Mouse (Mus musculus) cerebellum, postnatal 25 days (tissue): Measurements from ENCODE around the gene Pycr2.
"Not testable (repeated sequence)": the region's sequence is repeated elsewhere in the genome, so short reads cannot be mapped to it uniquely, and the experiment has no call there.

Source experiments
- DNase-seq, 2 experiments: peaks; one replicate each; pipeline ENCODE4 v3.0.0; 2021; ENCODE audit warnings: mixed read lengths in 2 of 2

Pycr2 gene

DNA sequence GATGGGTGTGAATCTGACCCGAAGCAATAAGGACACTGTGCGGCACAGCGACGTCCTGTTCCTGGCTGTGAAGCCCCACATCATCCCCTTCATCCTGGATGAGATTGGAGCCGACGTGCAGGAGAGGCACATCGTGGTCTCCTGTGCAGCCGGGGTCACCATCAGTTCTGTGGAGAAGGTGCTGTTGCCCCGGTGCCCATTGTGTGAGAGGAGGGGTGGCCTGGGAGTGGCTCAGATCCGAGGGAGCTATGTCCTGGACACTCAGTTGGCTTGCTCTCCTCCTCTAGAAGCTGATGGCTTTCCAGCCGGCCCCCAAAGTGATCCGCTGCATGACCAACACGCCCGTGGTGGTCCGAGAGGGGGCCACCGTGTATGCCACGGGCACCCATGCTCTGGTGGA is 1.8 kb downstream of the Pycr2 start:
- DNase-seq: no peak

GRCm38 (mm10) chr1:180906461-180907147 is 2.5 kb downstream of the Pycr2 start:
- DNase-seq: peak in 1 of 2 experiments; percentile 14

GRCm38 (mm10) chr1:180911138-180911537 is 7.0 kb downstream of the Pycr2 start:
- DNase-seq: no peak

DNA sequence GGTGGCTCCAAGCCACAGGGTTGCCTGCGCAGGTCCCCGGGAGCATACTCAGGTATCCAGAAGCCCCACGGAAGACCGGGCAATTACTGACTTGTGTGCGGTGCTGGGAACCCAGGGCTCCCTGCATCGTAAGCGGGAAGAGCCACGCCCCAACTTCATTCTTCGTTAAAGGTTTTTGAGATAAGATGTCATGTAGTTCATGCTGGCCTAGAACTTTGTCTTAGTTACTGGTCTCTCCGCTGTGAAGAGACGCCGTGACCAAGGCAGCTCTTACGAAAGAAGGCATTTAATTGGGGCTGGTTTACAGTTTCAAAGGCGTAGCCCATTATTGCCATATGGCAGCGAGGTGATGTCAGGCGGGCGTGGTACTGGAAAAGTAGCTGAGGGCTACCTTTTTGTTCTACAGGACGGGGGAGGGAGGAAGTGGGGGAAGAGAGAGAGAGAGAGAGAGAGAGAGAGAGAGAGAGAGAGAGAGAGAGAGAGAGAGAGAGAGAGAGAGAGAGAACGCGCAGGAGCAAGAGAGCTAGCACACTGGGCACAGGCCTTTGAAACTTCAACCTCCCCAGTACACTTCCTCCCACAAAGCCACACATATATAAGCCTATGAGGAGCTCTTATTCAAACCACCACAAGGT is 7.7 kb downstream of the Pycr2 start:
- no peak for DNase-seq

DNA sequence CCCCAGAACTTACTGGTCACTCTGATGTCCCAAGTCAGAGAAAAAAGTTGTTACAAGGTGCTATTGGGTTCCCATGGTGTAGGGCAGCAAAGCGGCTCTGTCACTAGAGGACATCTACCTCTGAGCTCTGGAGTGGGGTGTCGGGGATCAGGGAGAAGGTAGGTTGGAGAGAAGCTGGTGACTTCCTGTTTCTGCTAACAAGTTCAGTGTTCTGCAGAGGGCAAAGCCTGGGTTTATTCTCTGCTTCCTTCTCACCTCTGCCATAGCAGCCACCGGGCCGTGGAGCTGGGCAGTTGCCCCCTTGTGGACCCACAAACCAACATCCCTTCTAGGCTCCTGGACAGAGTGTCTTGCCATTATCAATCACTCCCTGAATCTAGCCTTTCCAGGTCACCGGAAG is 8.7 kb downstream of the Pycr2 start:
- DNase-seq: no peak

- no peak for DNase-seq
These were observed 9.7 kb downstream of the Pycr2 start for GRCm38 (mm10) chr1:180913797-180914196.

GRCm38 (mm10) chr1:180916425-180916824 is 12.3 kb downstream of the Pycr2 start:
- no peak for DNase-seq

DNA sequence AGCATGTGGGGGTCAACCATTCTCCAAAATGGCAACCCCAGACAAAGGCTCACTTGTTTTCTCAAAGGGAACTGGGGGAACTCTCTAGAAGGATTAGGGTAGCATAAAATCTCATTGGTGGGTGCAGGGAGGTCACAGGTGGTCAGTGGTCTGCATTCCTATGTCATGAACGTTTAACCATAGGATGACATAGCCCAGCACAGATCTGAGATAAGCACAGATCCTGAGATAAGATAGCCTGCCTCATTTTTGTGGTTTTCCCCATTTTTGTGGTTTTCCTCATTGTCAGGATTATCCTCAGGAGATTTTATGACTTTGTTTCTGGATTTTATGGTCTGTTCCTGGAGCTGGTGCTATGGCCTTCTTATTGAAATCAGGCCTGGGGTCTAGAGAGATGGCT is 13.0 kb downstream of the Pycr2 start:
- DNase-seq: no peak

GRCm38 (mm10) chr1:180919686-180920085 is 15.6 kb downstream of the Pycr2 start:
- peak in 1 of 2 experiments; percentile 28 for DNase-seq

DNA sequence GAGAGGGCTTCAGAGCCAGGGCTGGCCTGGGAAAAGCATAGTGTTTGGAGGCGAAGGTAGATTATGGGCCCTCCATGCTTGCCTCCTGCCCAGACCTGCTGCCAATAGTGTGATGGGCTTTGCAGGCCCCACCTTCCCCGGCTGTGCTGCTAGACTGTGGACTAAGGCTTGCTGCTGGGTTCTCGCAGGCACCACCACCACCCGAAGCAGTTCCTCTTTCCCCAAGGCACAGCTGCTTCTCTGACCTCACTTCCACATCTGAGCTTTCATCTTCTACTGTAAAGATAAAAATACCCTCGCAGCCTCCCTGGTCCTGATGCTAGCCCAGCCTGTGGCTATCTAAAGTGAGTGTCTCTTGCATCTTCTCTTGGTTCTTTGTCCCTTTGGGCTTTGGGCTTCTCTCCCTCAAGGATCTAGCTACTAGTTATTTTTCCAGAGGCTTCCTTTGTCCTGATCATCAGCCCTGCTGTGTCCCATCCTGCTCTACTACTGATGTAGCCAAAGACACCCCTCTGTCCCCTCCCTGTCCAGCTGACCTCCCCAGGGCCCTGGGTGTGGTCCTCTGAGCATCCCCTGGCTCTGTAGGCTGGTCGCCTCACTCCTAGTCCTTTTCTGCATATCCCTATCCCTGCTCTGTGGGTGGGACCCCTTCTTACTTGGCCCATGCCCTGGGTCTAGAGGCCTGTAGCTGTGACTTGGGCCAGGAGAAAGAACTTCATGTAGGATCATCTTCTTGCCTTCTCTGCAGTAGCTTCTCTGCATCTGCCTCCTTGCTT is 18.4 kb downstream of the Pycr2 start:
- DNase-seq: no peak

DNA sequence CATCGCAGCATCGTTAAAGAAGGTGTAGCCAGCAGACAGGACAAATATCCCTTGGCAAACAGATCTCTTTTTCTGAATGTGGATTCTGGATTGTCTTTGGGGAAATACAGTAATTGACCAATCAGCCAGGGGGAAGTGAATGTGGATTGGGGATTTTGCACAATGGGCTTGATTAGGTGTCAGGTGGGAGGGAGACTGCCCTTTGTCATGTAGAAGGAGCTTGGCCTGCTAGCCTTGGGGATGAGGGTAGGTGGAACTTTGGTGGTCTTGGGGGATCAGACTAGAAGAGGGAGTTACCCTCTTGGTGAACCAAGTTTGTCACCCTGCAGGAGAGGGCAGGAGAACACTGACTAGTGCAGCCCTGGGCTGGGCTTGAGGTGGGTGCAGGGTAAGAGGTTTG is 20.6 kb downstream of the Pycr2 start:
- DNase-seq: no peak

- DNase-seq: no peak
These were observed 22.2 kb downstream of the Pycr2 start for GRCm38 (mm10) chr1:180926286-180926685.

DNA sequence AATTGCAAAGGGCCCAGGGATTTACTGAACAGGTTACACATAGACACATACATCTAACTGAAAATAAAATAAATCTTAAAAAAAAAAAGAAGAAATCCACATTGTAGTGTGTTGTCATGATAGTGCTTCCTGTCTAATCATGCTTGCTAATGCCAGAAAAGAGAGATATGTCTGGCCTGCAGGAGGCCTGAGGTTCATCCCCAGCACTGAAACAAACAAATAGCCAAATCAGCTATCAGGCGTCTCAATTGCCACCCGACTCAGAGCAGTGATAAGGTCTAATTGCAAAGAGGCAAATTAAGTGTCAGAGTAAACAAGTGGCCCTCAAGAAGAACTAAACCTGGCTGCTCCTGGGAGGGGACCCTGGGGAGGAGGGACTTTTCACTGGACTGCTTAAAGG is 25.5 kb downstream of the Pycr2 start:
- DNase-seq: no peak

DNA sequence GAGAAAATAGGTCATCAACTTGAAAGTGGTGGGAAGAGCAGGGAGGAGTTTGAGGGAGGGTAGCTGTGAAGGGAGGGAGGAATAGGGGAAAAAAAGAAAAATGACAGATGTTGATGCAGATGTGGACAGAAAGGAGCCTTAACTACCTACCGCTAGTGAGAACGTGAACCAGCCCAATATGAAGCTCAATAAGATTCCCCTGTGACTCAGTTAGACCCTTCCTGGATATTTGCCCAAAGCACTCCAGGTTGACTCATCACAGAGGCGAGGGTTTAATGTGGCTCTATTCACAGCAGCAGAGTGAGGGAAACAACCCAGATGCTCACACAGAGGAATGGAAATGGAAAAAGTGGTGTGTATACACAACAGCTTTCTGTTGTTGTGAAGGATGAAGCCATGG is 27.0 kb downstream of the Pycr2 start:
- DNase-seq: no peak

DNA sequence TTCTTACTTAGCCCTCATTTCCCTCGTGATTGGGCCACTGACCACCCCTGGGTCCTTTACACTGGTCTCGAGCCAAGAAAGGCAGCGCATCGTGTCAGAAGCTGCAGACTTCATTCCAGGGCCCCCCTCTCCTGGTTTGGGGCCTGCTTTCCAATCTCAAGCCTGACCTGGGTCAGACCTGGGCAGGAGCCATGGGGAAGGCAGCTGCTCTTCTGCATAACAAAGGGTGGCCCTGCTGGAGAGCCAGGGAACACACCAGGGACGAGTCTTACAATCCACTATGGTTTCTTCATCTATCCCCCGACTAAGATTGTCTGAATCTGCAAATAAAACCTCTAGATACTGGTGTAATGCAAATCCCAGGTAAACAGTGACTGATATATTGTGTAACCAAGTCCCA is 29.6 kb downstream of the Pycr2 start:
- DNase-seq: no peak

GRCm38 (mm10) chr1:180934467-180935419 is 30.6 kb downstream of the Pycr2 start, which contains the start of gene Lefty1:
Lefty1 (plus strand) TSS chr1:180935022.
- DNase-seq: no peak

DNA sequence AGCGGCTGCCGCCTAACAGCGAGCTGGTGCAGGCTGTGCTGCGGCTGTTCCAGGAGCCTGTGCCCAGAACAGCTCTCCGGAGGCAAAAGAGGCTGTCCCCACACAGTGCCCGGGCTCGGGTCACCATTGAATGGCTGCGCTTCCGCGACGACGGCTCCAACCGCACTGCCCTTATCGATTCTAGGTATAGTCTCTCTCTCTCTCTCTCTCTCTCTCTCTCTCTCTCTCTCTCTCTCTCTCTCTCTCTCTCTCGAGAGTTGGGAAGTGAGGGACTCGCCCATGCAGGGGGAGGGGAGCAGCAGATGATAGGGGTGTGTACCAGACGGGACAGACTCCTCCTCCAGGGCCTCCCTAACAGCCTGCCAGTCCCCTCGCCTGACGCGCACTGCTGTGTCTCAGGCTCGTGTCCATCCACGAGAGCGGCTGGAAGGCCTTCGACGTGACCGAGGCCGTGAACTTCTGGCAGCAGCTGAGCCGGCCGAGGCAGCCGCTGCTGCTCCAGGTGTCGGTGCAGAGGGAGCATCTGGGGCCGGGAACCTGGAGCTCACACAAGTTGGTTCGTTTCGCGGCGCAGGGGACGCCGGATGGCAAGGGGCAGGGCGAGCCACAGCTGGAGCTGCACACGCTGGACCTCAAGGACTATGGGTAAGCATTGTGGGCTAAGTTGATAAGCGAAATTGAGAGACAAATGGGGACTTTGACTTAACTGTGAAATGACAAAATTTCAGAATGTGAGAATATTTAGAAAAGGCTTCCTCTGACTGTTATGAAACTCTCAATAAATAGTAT is 32.7 kb downstream of the Pycr2 start:
- DNase-seq: not testable (repeated sequence)

DNA sequence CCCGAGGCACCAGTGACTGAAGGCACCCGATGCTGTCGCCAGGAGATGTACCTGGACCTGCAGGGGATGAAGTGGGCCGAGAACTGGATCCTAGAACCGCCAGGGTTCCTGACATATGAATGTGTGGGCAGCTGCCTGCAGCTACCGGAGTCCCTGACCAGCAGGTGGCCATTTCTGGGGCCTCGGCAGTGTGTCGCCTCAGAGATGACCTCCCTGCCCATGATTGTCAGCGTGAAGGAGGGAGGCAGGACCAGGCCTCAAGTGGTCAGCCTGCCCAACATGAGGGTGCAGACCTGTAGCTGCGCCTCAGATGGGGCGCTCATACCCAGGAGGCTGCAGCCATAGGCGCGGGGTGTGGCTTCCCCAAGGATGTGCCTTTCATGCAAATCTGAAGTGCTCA is 33.5 kb downstream of the Pycr2 start:
- not testable (repeated sequence) for DNase-seq

GRCm38 (mm10) chr1:180938781-180939180 is 34.7 kb downstream of the Pycr2 start:
- not testable (repeated sequence) for DNase-seq

DNA sequence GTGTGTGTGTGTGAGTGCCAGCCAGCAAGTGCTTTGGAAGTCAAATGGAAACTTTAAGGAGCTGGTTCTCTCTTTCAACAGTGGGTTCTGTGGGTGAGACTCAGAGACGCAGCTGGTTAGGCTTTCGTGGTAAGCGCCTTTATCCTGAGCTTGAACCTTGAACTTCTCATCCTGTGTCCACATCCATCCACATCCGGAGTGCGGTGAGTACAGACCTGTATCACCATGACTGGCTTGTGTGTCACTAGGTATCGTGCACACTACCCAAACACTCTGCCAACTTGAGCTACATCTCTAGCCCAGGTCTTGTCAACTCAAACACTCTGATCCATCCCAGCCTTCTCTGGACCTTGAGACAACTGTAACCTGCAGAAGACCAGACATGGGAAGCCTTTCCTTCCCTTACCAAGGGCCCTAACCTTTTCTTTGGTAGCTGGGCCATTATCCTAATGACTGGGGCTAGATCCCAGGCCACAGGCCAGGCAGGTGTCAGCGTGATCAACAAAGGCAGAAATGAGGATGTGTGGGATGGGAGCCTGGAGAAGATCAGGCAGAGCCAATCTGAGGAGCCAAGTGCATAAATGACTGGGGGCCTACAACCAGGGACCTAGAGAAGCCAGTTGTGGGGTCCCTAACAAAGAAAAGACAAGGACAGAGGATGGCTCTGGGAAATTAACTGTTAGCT is 36.8 kb downstream of the Pycr2 start:
- DNase-seq: no peak

GRCm38 (mm10) chr1:180941726-180942125 is 37.6 kb downstream of the Pycr2 start:
- no peak for DNase-seq
